Mouse (Mus musculus) liver, adult 10 weeks (tissue): ENCODE data around the gene Plcg1. TPM values are rescaled to one million over a fixed set of nuclear protein-coding genes. Genes with fewer than 3 reads are reported as not detected.

Experiments
- polyA plus RNA-seq: library from polyadenylated mRNA; stranded (reverse); fragments of 350-450 nt; fragmentation: Illumina TruSeq; extraction: RNeasy Lipid Tissue Mini Kit (QIAGEN cat#74804); gene quantifications from one replicate; pipeline ENCODE4 v1.2.3, GENCODE M21; 2014; ENCODE audit warnings: low read depth, low replicate concordance

Gene Plcg1
- polyA plus RNA-seq = 9.3 TPM

GRCm38 (mm10) chr2:160731117-160731838 lies at the start of gene Plcg1:
TSS of gene Plcg1 (plus strand) at chr2:160731300.

Other genes starting within 250 kb of the Plcg1 start
- gene Top1, start 85.4 kb upstream of the Plcg1 start, polyA plus RNA-seq = 70.1 TPM
- 13.7 TPM for gene Zhx3, start 141.7 kb downstream of the Plcg1 start, polyA plus RNA-seq
- gene Lpin3, start 149.4 kb downstream of the Plcg1 start, polyA plus RNA-seq = 0.90 TPM
- not detected for gene Emilin3, start 181.0 kb downstream of the Plcg1 start, polyA plus RNA-seq